Mouse (Mus musculus) bone marrow, adult 2 months (tissue): ENCODE measurements around the gene Galnt17.

Experiments used
- CTCF ChIP-seq: fragments of 200-500 bp; IDR thresholded peaks from 2 replicates; pipeline ENCODE4 v1.5.1; 2011; ENCODE audit warnings: low read length, control low read depth; ENCODE audit not compliant: control insufficient read depth, insufficient read depth
- POLR2A ChIP-seq: fragments of 200-500 bp; IDR thresholded peaks from 2 replicates; pipeline ENCODE4 v1.6.1; 2011; ENCODE audit warnings: low read depth, mild to moderate bottlenecking, control low read depth, low read length, borderline replicate concordance; ENCODE audit not compliant: control insufficient read depth

GRCm38 (mm10) chr5:131074295-131074694, 234.0 kb downstream of the Galnt17 start:
- no peak for TF ChIP-seq CTCF
- TF ChIP-seq POLR2A, result no peak
